Mouse (Mus musculus) T-helper 1 cell (primary cell): ENCODE results near the gene Edn2.

Experiments
- in situ Hi-C: fragments of 300-600 bp; cut with MboI, MseI; formaldehyde crosslinking; loops from one replicate; pipeline ENCODE4 v1.15.1; 2025; ENCODE audit warnings: high pct_unique_total_duplicates

Edn2 gene

GRCm38 (mm10) chr4:120161166-120161949 is at the start of gene Edn2:
Gene Edn2 (plus strand): TSS chr4:120161206.
- in situ Hi-C loops: no loop called here

- in situ Hi-C loops: no loop called here
Measured at GRCm38 (mm10) chr4:120115516-120115915, 45.5 kb upstream of the Edn2 start.

GRCm38 (mm10) chr4:120116312-120116711 is 44.7 kb upstream of the Edn2 start:
- in situ Hi-C loops: no loop called here

GRCm38 (mm10) chr4:120120276-120120675 is 40.7 kb upstream of the Edn2 start:
- in situ Hi-C loops: no loop called here

GRCm38 (mm10) chr4:120124656-120125055 is 36.4 kb upstream of the Edn2 start:
- in situ Hi-C loops: loop anchor here (5.0 kb wide), 1 partner anchor 212 kb away; no protein-coding TSS in a partner anchor

- in situ Hi-C loops: loop anchor here (5.0 kb wide), 1 partner anchor 214 kb away; no protein-coding TSS in a partner anchor
Measured at GRCm38 (mm10) chr4:120126047-120126446, 35.0 kb upstream of the Edn2 start.

GRCm38 (mm10) chr4:120127333-120127732 is 33.7 kb upstream of the Edn2 start:
- in situ Hi-C loops: loop anchor here (5.0 kb wide), 1 partner anchor 215 kb away; no protein-coding TSS in a partner anchor

- in situ Hi-C loops: loop anchor here (5.0 kb wide), 1 partner anchor 216 kb away; no protein-coding TSS in a partner anchor
Measured at GRCm38 (mm10) chr4:120128033-120128432, 33.0 kb upstream of the Edn2 start.

- in situ Hi-C loops: loop anchor here (5.0 kb wide), 1 partner anchor 217 kb away; no protein-coding TSS in a partner anchor
Measured at GRCm38 (mm10) chr4:120129233-120129885, 31.6 kb upstream of the Edn2 start.

GRCm38 (mm10) chr4:120130926-120131325 is 30.1 kb upstream of the Edn2 start:
- in situ Hi-C loops: no loop called here

- in situ Hi-C loops: no loop called here
Measured at GRCm38 (mm10) chr4:120131441-120132220, 29.4 kb upstream of the Edn2 start.

GRCm38 (mm10) chr4:120134223-120134622 is 26.8 kb upstream of the Edn2 start:
- in situ Hi-C loops: no loop called here

GRCm38 (mm10) chr4:120141810-120142209 is 19.2 kb upstream of the Edn2 start:
- in situ Hi-C loops: no loop called here

- in situ Hi-C loops: no loop called here
Measured at GRCm38 (mm10) chr4:120142905-120143304, 18.1 kb upstream of the Edn2 start.

GRCm38 (mm10) chr4:120144343-120144742 is 16.7 kb upstream of the Edn2 start:
- in situ Hi-C loops: no loop called here

- in situ Hi-C loops: no loop called here
Measured at GRCm38 (mm10) chr4:120145931-120146330, 15.1 kb upstream of the Edn2 start.

GRCm38 (mm10) chr4:120148291-120149141 is 12.5 kb upstream of the Edn2 start:
- in situ Hi-C loops: no loop called here

- in situ Hi-C loops: no loop called here
Measured at GRCm38 (mm10) chr4:120149142-120149524, 11.9 kb upstream of the Edn2 start.

- in situ Hi-C loops: no loop called here
Measured at GRCm38 (mm10) chr4:120150345-120150920, 10.6 kb upstream of the Edn2 start.

GRCm38 (mm10) chr4:120151906-120152305 is 9.1 kb upstream of the Edn2 start:
- in situ Hi-C loops: no loop called here

- in situ Hi-C loops: no loop called here
Measured at GRCm38 (mm10) chr4:120152648-120153047, 8.4 kb upstream of the Edn2 start.
